Mouse (Mus musculus) CH12.LX (cell line): ENCODE results near the gene Clec4d. TPM values are rescaled to one million over a fixed set of nuclear protein-coding genes. Genes with fewer than 3 reads are reported as not detected.
"Not testable (repeated sequence)": the region's sequence is repeated elsewhere in the genome, so short reads cannot be mapped to it uniquely, and the experiment has no call there.

Source experiments
- DNase-seq: peaks from one replicate; pipeline ENCODE4 v3.0.0-alpha.2; 2013; ENCODE audit errors: extremely low read depth
- H3K27ac ChIP-seq: 2 replicates; pipeline ENCODE4 v1.5.1; 2012; ENCODE audit warnings: low read depth, mild to moderate bottlenecking, control low read depth, moderate library complexity; ENCODE audit not compliant: insufficient read depth
- H3K27me3 ChIP-seq: replicated peaks from 2 replicates; pipeline ENCODE3; 2012; ENCODE audit warnings: inconsistent platforms
- H3K36me3 ChIP-seq, 2 experiments: replicated peaks in 1 of 2; 2 replicates each; pipeline versions ENCODE3 to v1.6.1; 2012; ENCODE audit warnings: inconsistent platforms in 1 of 2, low read length in 1 of 2, mild to moderate bottlenecking in 1 of 2, mixed read lengths in 1 of 2, moderate library complexity in 1 of 2; ENCODE audit not compliant: control insufficient read depth in 1 of 2, insufficient read depth in 1 of 2
- H3K4me1 ChIP-seq, 2 experiments: 2 replicates each; pipeline ENCODE4 v1.6.1; 2012; ENCODE audit warnings: inconsistent platforms in 1 of 2, moderate library complexity in 1 of 2; ENCODE audit not compliant: insufficient read depth in 2 of 2, control insufficient read depth in 1 of 2
- H3K4me2 ChIP-seq: 2 replicates; pipeline ENCODE4 v1.6.1; 2012; ENCODE audit warnings: low read depth, mild to moderate bottlenecking, control low read depth; ENCODE audit not compliant: poor library complexity, insufficient read depth, severe bottlenecking
- H3K4me3 ChIP-seq, 3 experiments: fragments of 150-350 bp in 1 of 3; sonication (generic) in 1 of 3; replicated peaks in 1 of 3; 2 replicates each; pipeline versions ENCODE3 to v1.5.1; 2011 to 2012; ENCODE audit warnings: low read depth in 2 of 3, low read length in 2 of 3, mild to moderate bottlenecking in 2 of 3, moderate library complexity in 2 of 3, control low read depth in 1 of 3, improper control_type of control experiment in 1 of 3, inconsistent platforms in 1 of 3, mixed read lengths in 1 of 3; ENCODE audit not compliant: poor library complexity in 1 of 3
- H3K79me2 ChIP-seq: replicated peaks from 2 replicates; pipeline ENCODE4 v1.6.1; 2012; ENCODE audit warnings: mild to moderate bottlenecking, moderate library complexity; ENCODE audit not compliant: control insufficient read depth, poor library complexity, insufficient read depth, severe bottlenecking; ENCODE audit errors: extremely low read depth
- H3K9ac ChIP-seq: 2 replicates; pipeline ENCODE4 v1.6.1; 2012; ENCODE audit warnings: low read depth, mild to moderate bottlenecking, control low read depth, moderate library complexity; ENCODE audit not compliant: insufficient read depth
- H3K9me3 ChIP-seq: replicated peaks from 2 replicates; pipeline ENCODE3; 2012; ENCODE audit warnings: low read length, inconsistent platforms, mixed read lengths
- CHD2 ChIP-seq: IDR thresholded peaks from 2 replicates; pipeline ENCODE4 v1.6.1; 2011; ENCODE audit warnings: low read length, improper control_type of control experiment
- E2F4 ChIP-seq: IDR thresholded peaks from 2 replicates; pipeline ENCODE4 v1.6.1; 2011; ENCODE audit warnings: low read depth, low read length, improper control_type of control experiment; ENCODE audit not compliant: insufficient replicate concordance
- ELF1 ChIP-seq: IDR thresholded peaks from 2 replicates; pipeline ENCODE4 v1.6.1; 2014; ENCODE audit warnings: low read depth, mild to moderate bottlenecking, inconsistent platforms, low read length, improper control_type of control experiment
- ETS1 ChIP-seq: conservative IDR thresholded peaks from 2 replicates; pipeline ENCODE4 v1.6.1; 2012; ENCODE audit warnings: low read depth, mild to moderate bottlenecking, inconsistent platforms, low read length, improper control_type of control experiment, moderate library complexity
- IRF4 ChIP-seq: IDR thresholded peaks from 2 replicates; pipeline ENCODE4 v1.6.1; 2014; ENCODE audit warnings: low read depth, mild to moderate bottlenecking, inconsistent platforms, low read length, improper control_type of control experiment
- JUN ChIP-seq: IDR thresholded peaks from 2 replicates; pipeline ENCODE4 v1.6.1; 2011; ENCODE audit warnings: low read depth, mild to moderate bottlenecking, low read length, improper control_type of control experiment, moderate library complexity; ENCODE audit not compliant: insufficient read depth
- JUND ChIP-seq: conservative IDR thresholded peaks from 2 replicates; pipeline ENCODE4 v1.6.1; 2011; ENCODE audit warnings: low read depth, low read length, improper control_type of control experiment
- MAFK ChIP-seq: IDR thresholded peaks from 2 replicates; pipeline ENCODE4 v1.6.1; 2011; ENCODE audit warnings: low read length, improper control_type of control experiment; ENCODE audit not compliant: insufficient replicate concordance
- MYC ChIP-seq: IDR thresholded peaks from 2 replicates; pipeline ENCODE4 v1.6.1; 2011; ENCODE audit warnings: low read depth, mild to moderate bottlenecking, improper control_type of control experiment, low read length
- NRF1 ChIP-seq: IDR thresholded peaks from 2 replicates; pipeline ENCODE4 v1.6.1; 2014; ENCODE audit warnings: low read depth, mild to moderate bottlenecking, inconsistent platforms, low read length, improper control_type of control experiment, moderate library complexity
- PAX5 ChIP-seq: IDR thresholded peaks from 2 replicates; pipeline ENCODE4 v1.6.1; 2012; ENCODE audit warnings: low read length, inconsistent platforms, mixed read lengths
- POLR2A ChIP-seq: IDR thresholded peaks from 2 replicates; pipeline ENCODE4 v1.6.1; 2011; ENCODE audit warnings: low read depth, mild to moderate bottlenecking, improper control_type of control experiment, low read length
- SMC3 ChIP-seq: IDR thresholded peaks from 2 replicates; pipeline ENCODE4 v1.6.1; 2011; ENCODE audit warnings: low read depth, low read length, improper control_type of control experiment
- USF1 ChIP-seq: IDR thresholded peaks from 2 replicates; pipeline ENCODE4 v1.6.1; 2014; ENCODE audit warnings: low read depth, mild to moderate bottlenecking, inconsistent platforms, low read length, improper control_type of control experiment
- USF2 ChIP-seq: conservative IDR thresholded peaks from 2 replicates; pipeline ENCODE4 v1.6.1; 2011; ENCODE audit warnings: low read depth, low read length, improper control_type of control experiment
- dilution Hi-C: fragments of 300-500 bp; cut with MboI; formaldehyde crosslinking; loops from 2 replicates; pipeline ENCODE4 v1.14.3; 2020; ENCODE audit warnings: low sequenced_read_pairs; ENCODE audit not compliant: extremely low pct_unique_long_range_greater_than_20kb, extremely low pct_ligation_motif_present
- in situ Hi-C: fragments of 300-500 bp; cut with MboI; formaldehyde crosslinking; loops from 3 replicates; pipeline ENCODE4 v1.14.3; 2019; ENCODE audit warnings: low sequenced_read_pairs, low pct_ligation_motif_present, low pct_unique_long_range_greater_than_20kb, mixed read lengths
- polyA plus RNA-seq: library from polyadenylated mRNA; unstranded; fragments of >175 nt; gene quantifications from 2 replicates; pipeline ENCODE4 v1.2.1, GENCODE M21; 2012; ENCODE audit warnings: low read depth; ENCODE audit not compliant: insufficient read length
- total RNA-seq, 2 experiments: library from RNA; depleted of rRNA; stranded (reverse); fragments of 300-350 nt in 1 of 2; fragments of >200 nt in 1 of 2; gene quantifications; 2 replicates each; pipeline ENCODE4 v1.2.3; 2012 to 2014

Clec4d gene
- total and polyA plus RNA-seq, 3 experiments: not detected

DNA sequence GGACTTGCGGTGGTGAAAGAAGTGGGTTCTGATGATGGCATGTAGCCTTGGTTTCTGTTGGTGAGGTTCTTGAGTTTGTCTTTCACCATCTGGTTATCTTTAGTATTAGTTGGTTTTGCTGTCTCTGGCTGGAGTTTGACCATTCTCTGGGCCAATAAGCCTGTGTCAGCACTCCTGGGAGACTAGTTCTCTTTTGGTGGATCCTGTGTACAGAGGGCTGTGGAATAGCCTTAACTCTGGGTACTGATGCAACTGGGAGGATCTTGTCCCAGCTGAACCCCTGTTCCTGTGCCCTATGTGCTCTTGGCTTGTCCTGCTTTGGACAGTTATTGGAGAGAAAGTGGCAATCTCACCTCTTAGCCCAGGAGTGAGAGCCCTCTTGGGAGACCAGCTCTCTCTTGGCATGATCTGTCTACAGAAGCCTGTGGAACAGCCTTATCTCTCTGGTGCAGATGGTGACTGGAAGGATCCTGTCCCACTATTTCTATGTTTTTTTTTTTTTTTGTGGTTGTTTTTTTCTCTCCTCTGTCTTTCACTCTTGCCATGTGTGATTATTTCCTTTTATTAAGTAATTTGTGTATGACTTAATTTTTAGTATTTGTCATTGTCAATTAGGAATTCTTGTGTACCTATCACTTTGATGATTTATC, 31.0 kb downstream of the Clec4d start:
- in situ Hi-C loops (no loop called here), dilution Hi-C loops (no loop called here)
- Histone ChIP-seq H3K9ac (no peak overlapping the region), H3K4me3 (no peak overlapping the region), H3K27ac (no peak overlapping the region), H3K36me3 (no peaks in the 10 kb centered on the region), H3K4me1 (no peaks in the 10 kb centered on the region), H3K4me2 (no peak overlapping the region), H3K9me3 (no peaks in the 10 kb centered on the region), H3K27me3 (peaks cover 29% of the 10 kb centered on the region), H3K79me2 (no peaks in the 10 kb centered on the region)
- TF ChIP-seq CHD2: no peak
- no peak for TF ChIP-seq MAFK
- TF ChIP-seq PAX5: no peak
- no peak for TF ChIP-seq JUND
- TF ChIP-seq ELF1: no peak
- no peak for TF ChIP-seq USF1
- no peak for TF ChIP-seq IRF4
- TF ChIP-seq NRF1: no peak
- TF ChIP-seq POLR2A: no peak
- no peak for DNase-seq

DNA sequence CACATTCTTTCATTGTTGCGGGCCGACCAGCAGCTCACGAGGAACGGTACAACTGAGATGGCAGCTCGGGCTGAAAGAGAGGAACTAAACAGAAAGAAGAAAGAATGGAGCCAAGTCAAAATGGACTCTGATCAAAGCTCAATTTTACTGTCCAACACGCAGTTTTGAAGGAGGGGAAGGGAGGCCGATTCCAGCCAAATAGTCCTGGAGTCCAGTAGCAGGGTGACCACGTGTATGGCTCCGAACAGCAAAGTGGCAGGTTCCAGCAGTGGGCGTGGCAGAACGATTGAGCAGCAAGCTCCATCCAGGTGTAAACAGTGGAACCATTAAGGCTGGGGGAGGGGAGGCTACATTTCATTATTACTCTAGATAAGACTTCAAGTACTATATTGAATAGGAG, 31.6 kb downstream of the Clec4d start:
- H3K9me3 ChIP-seq, dilution Hi-C loops, H3K4me1 ChIP-seq, H3K4me2 ChIP-seq, H3K79me2 ChIP-seq, in situ Hi-C loops, H3K27ac ChIP-seq, H3K9ac ChIP-seq, DNase-seq, H3K36me3 ChIP-seq, H3K4me3 ChIP-seq: not testable (repeated sequence)
- H3K27me3 ChIP-seq: peaks cover 23% of the 10 kb centered on the region

DNA sequence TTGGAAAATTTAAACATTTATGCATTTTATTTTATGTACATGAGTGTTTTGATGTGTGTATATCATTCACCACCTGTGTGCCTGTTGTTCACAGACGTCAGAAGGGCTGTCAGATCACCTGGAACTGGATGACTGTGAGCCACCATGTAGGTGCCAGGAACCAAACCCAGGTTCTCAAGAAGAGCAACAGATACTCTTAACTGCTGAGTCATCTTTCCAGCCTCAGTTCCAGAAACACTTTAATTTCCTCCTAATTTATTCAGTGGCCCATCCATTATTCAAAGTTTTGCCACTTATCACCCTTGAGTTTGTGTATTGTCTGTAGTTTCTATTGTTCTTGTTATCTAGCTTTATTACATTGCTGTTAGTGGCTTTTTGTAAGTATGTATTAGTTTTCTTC, 34.8 kb downstream of the Clec4d start:
- Histone ChIP-seq H3K9ac (no peak overlapping the region), H3K79me2 (no peaks in the 10 kb centered on the region), H3K4me3 (no peak overlapping the region), H3K4me1 (no peaks in the 10 kb centered on the region), H3K4me2 (no peak overlapping the region), H3K9me3 (no peaks in the 10 kb centered on the region), H3K27me3 (peaks cover 6% of the 10 kb centered on the region), H3K36me3 (no peaks in the 10 kb centered on the region), H3K27ac (no peak overlapping the region)
- TF ChIP-seq USF2: no peak
- TF ChIP-seq MAFK: no peak
- no peak for TF ChIP-seq ELF1
- TF ChIP-seq ETS1: no peak
- TF ChIP-seq E2F4: no peak
- no peak for TF ChIP-seq JUN
- no peak for TF ChIP-seq SMC3
- no peak for TF ChIP-seq MYC
- TF ChIP-seq USF1: no peak
- DNase-seq: no peak
- dilution Hi-C loops: no loop called here
- in situ Hi-C loops: no loop called here

DNA sequence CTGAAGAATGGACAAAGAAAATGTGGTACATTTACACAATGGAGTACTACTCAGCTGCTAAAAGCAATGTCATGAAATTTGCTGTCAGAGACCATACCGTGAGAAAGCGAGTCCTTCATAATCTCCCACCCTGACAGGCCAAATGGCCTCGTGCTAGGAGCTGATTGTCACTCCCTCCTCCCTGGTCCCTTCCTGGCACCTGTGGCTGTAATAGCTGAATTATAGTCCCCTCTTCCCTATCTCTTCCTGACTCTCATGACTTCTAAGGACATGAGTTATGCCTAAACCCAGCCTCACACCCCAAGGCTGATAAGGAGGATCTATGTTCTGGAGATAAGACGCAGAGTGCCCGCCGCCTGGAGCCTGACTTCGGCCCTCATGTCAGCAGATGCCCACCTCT, 44.4 kb downstream of the Clec4d start:
- dilution Hi-C loops, H3K27ac ChIP-seq, H3K9ac ChIP-seq, DNase-seq, H3K79me2 ChIP-seq, H3K4me3 ChIP-seq, H3K36me3 ChIP-seq, H3K4me2 ChIP-seq, H3K9me3 ChIP-seq, H3K4me1 ChIP-seq, in situ Hi-C loops: not testable (repeated sequence)
- peaks cover 21% of the 10 kb centered on the region for H3K27me3 ChIP-seq
